Mouse (Mus musculus) G1E-ER4 (cell line): ENCODE data around the gene Klc2. TPM values are rescaled to one million over a fixed set of nuclear protein-coding genes. Genes with fewer than 3 reads are reported as not detected.

Source experiments
- GATA1 ChIP-seq: IDR thresholded peaks from one replicate; pipeline ENCODE4 v1.8.0; 2012; ENCODE audit warnings: low read length, inconsistent platforms
- polyA plus RNA-seq: library from polyadenylated mRNA; stranded (reverse); fragments of >175 nt; gene quantifications from 2 replicates; pipeline ENCODE4 v1.2.3, GENCODE M21; 2012

Gene Klc2
- polyA plus RNA-seq, 1 experiment = 9.0 TPM

DNA sequence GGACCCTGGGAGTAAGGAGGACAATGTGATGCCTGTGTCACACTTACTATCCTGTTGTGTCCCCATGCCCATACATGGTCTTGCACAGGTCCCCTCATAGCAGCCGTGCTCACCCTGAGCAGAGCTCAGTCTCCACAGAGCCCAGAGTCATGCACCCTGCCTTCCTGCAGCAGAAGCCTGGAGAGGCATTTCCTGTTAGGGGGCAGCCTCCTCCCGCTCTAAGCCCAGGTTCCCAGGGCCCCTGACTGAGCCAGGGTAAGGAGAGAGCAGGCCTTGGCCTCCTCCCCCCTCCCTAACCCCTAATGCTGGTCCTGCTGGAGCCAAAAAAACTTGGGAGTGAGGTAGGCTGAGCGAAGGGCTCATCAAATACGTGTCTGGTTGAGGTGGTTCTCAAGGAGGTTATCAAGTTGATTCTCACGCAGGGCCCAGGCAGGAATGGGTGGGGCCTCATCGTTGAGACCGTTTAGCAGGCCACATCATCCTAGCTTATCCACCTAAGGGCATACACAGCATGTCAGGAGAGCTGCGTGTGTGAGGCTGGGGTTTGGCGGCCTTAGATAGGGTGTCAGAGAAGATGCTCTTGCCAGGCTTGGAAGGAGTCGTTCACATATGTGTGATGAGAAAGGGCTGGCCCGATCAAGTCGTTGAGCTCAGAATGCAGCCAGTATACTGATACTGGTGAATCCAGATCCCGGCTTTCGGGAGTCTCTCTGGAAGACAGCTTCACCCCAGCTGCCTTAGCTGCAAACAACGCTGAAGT lies 51.1 kb downstream of the Klc2 start:
- no peak for TF ChIP-seq GATA1

- no peak for TF ChIP-seq GATA1
These were observed 53.3 kb downstream of the Klc2 start for GRCm38 (mm10) chr19:5065104-5065503.

GRCm38 (mm10) chr19:5062446-5062845 lies 55.9 kb downstream of the Klc2 start:
- no peak for TF ChIP-seq GATA1

GRCm38 (mm10) chr19:5062041-5062440 lies 56.3 kb downstream of the Klc2 start:
- no peak for TF ChIP-seq GATA1

GRCm38 (mm10) chr19:5060365-5061330 lies 57.7 kb downstream of the Klc2 start:
- no peak for TF ChIP-seq GATA1

DNA sequence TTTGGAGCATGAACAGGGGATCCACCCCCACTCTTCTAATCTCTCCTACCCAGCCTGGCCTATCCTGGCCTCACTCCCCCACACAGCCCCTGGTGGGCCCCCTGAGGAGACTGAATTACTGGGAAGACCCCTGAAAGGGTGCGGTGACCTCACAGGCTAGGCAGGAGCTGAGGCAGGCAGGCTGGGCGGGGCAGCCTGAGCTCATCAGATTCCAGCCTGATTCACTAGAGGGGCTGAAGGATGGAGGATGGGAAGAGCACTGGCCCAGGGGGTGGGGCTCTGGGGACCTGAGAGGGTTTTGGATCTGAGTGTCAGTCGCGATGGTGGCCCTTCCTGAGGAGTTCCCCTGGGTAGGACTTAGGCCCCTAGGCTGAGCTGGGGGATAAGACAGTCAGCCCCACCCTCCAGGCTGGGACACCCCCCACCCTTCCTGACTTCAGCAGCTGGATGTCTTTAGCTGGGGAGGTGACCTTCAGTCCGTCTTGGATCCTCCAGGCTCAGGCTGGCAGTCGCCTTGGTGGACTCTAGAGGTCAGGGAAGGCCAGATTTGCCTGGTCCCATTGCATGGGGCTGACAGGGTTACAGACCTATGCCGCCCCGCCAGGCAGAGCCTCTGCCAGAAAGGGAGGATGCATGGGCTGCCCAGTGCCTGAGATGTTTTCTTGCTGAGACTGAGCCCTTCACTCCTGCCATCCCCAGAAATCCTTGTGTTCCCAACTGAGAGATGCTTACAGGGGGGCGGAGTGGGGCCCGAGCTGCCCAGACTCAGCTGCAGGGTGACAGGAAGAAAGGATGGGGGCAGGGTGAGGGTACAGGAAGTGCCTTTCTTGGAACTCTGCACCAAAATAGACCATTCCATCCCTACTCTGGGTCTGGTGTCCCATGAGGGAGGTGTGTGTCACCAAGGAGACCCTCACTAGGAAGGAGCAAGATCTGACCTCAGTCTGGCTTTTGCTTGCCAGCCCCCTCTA lies 59.3 kb downstream of the Klc2 start:
- no peak for TF ChIP-seq GATA1

DNA sequence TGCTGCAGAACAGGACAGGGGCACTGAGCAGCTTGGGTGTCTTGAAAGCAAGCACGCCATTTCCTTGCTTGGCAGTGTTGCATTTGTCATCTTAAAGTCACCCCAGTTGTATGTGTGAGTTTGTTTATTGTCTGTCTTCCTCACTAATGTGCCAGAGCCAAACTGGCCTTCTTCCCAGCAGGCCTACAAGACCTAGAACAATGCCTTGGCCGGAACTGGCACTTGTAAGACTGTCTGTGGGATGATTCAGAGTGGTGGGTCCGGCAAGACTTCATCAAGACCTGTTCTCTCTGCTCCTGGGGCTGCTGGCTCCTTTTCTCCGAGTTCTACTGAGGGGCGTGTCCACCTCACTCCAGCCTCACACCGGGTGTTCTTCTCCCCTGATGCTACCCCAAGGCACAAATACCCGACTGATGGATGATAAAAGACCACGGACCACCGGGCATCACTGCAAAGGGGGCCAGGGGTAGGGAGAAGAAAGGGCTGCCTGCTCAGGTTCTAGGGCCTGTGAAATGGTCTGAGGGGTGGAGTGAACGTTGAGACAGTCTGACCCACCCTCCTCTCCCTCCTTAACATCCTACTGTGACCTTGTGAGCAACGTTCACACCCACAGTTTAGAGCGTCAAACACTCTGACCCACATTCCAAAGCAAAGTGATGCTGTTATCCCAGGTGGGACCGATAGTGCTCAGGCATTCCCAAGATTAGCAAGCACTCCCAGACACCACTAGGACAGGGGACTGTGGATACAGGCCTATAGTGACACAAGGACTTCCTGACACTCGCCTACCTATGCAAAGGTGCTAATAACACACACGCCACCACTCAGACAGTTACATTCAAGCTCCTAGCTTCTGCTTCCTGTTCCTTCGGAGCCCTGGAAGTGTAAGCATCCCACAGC lies 60.2 kb downstream of the Klc2 start:
- TF ChIP-seq GATA1 = no peak

Other genes with a start within 250 kb of the Klc2 start
- gene Actn3, start 240.7 kb downstream of the Klc2 start, polyA plus RNA-seq = 0.50 and 0.64 TPM in 2 replicates
- 2.4 and 3.2 TPM in 2 replicates for gene Zdhhc24, start 239.9 kb downstream of the Klc2 start, polyA plus RNA-seq
- gene Bbs1, start 211.9 kb downstream of the Klc2 start, polyA plus RNA-seq = 3.6 and 4.9 TPM in 2 replicates
- 72.5 and 78.7 TPM in 2 replicates for gene Dpp3, start 190.3 kb downstream of the Klc2 start, polyA plus RNA-seq
- 0.09 and 0.31 TPM in 2 replicates for gene Peli3, start 175.4 kb downstream of the Klc2 start, polyA plus RNA-seq
- gene Mrpl11, start 156.4 kb downstream of the Klc2 start, polyA plus RNA-seq = 79.7 and 109 TPM in 2 replicates
- gene Npas4, start 128.2 kb downstream of the Klc2 start, polyA plus RNA-seq = not detected in 2 replicates
- gene Slc29a2, start 94.7 kb downstream of the Klc2 start, polyA plus RNA-seq = 4.1 and 4.3 TPM in 2 replicates
- 10.8 and 12.4 TPM in 2 replicates for gene B4gat1, start 79.7 kb downstream of the Klc2 start, polyA plus RNA-seq
- gene AC124502.3, start 79.7 kb downstream of the Klc2 start, polyA plus RNA-seq = 0.15 and 0.33 TPM in 2 replicates
- gene Brms1, start 77.2 kb downstream of the Klc2 start, polyA plus RNA-seq = 61.3 and 101 TPM in 2 replicates
- gene Rin1, start 68.1 kb downstream of the Klc2 start, polyA plus RNA-seq = 1.1 TPM in 2 replicates
- 0.90 and 0.95 TPM in 2 replicates for gene Cd248, start 50.5 kb downstream of the Klc2 start, polyA plus RNA-seq
- gene Tmem151a, start 33.0 kb downstream of the Klc2 start, polyA plus RNA-seq = not detected in 2 replicates
- gene Yif1a, start 30.0 kb downstream of the Klc2 start, polyA plus RNA-seq = 19.4 and 22.6 TPM in 2 replicates
- gene Cnih2, start 20.0 kb downstream of the Klc2 start, polyA plus RNA-seq = 1.9 and 2.1 TPM in 2 replicates
- 249 and 315 TPM in 2 replicates for gene Rab1b, start 11.5 kb downstream of the Klc2 start, polyA plus RNA-seq
- gene Pacs1, start 154.6 kb upstream of the Klc2 start, polyA plus RNA-seq = 47.4 and 54.1 TPM in 2 replicates
- gene Sf3b2, start 176.9 kb upstream of the Klc2 start, polyA plus RNA-seq = 445 and 471 TPM in 2 replicates
- not detected in 2 replicates for gene Gal3st3, start 179.8 kb upstream of the Klc2 start, polyA plus RNA-seq
- gene Catsper1, start 217.2 kb upstream of the Klc2 start, polyA plus RNA-seq = not detected in 2 replicates
- 0.05 and 0.23 TPM in 2 replicates for gene Cst6, start 231.0 kb upstream of the Klc2 start, polyA plus RNA-seq
- gene Eif1ad, start 248.2 kb upstream of the Klc2 start, polyA plus RNA-seq = 90.9 and 126 TPM in 2 replicates
- gene Banf1, start 248.6 kb upstream of the Klc2 start, polyA plus RNA-seq = 212 and 288 TPM in 2 replicates